Comparison of ENCODE assay signal across 18 mouse cellular contexts in genomic region chr15:101938600-101939308, GRCm38 (mm10). TPM values are rescaled to one million over a fixed set of nuclear protein-coding genes. Genes with fewer than 3 reads are reported as not detected.
DNase-seq lines count a peak whose midpoint lies in the region; ATAC-seq lines count a peak whose summit lies in the region.
"Had no signal": no experiment of that assay in that cellular context is flagged by ENCODE, and none has a peak within 500 bp of the region (broad histone marks: within the 10 kb centered on the region; RNA-seq: fewer than 3 reads in every experiment).

No protein-coding gene starts in this region.

- no peaks in the 10 kb centered on the region for H3K36me3 ChIP-seq in kidney, embryonic 15.5 days
- no peaks in the 10 kb centered on the region for H3K36me3 ChIP-seq in hindbrain, embryonic 16.5 days (ENCODE audit: control insufficient read depth, insufficient read depth, low read length)
- H3K36me3 ChIP-seq in liver, embryonic 11.5 days (ENCODE audit: control insufficient read depth, insufficient read depth, low read length) = no peaks in the 10 kb centered on the region
- H3K36me3 ChIP-seq: embryonic facial prominence, embryonic 12.5 days; heart, embryonic 13.5 days; liver, embryonic 15.5 days; midbrain, embryonic 10.5 days; neural tube, embryonic 15.5 days had no signal

- H3K4me1 ChIP-seq in kidney, embryonic 15.5 days = peaks cover 26% of the 10 kb centered on the region
- no peaks in the 10 kb centered on the region for H3K4me1 ChIP-seq in hindbrain, embryonic 16.5 days (ENCODE audit: control insufficient read depth, insufficient read depth, low read depth, low read length)
- H3K4me1 ChIP-seq in liver, embryonic 11.5 days (replicated peaks; ENCODE audit: control insufficient read depth, insufficient read depth, low read length) = no peaks in the 10 kb centered on the region
- H3K4me1 ChIP-seq: liver, embryonic 15.5 days; midbrain, embryonic 10.5 days; neural tube, embryonic 15.5 days had no signal

- no peak overlapping the region for H3K4me3 ChIP-seq in kidney, embryonic 15.5 days (replicated peaks)
- H3K4me3 ChIP-seq in hindbrain, embryonic 16.5 days (ENCODE audit: low read length) = no peak overlapping the region
- H3K4me3 ChIP-seq in liver, embryonic 11.5 days (ENCODE audit: low read depth, low read length) = no peak overlapping the region
- H3K4me3 ChIP-seq: embryonic facial prominence, embryonic 12.5 days; heart, embryonic 13.5 days; liver, embryonic 15.5 days; midbrain, embryonic 10.5 days; neural tube, embryonic 15.5 days had no signal

- no peak overlapping the region for H3K4me2 ChIP-seq in kidney, embryonic 15.5 days
- H3K4me2 ChIP-seq in hindbrain, embryonic 16.5 days (ENCODE audit: low read length) = no peak overlapping the region
- H3K4me2 ChIP-seq in liver, embryonic 11.5 days = no peak overlapping the region
- H3K4me2 ChIP-seq: embryonic facial prominence, embryonic 12.5 days; heart, embryonic 13.5 days; liver, embryonic 15.5 days; neural tube, embryonic 15.5 days had no signal

- no peak overlapping the region for H3K9ac ChIP-seq in kidney, embryonic 15.5 days
- no peak overlapping the region for H3K9ac ChIP-seq in hindbrain, embryonic 16.5 days (ENCODE audit: low read depth, low read length)
- no peak overlapping the region for H3K9ac ChIP-seq in liver, embryonic 11.5 days (ENCODE audit: low read depth, low read length)
- H3K9ac ChIP-seq: embryonic facial prominence, embryonic 12.5 days; heart, embryonic 13.5 days; liver, embryonic 15.5 days; neural tube, embryonic 15.5 days had no signal

- no peak overlapping the region for H3K27ac ChIP-seq in kidney, embryonic 15.5 days
- H3K27ac ChIP-seq in hindbrain, embryonic 16.5 days (ENCODE audit: low read depth, low read length) = no peak overlapping the region
- H3K27ac ChIP-seq in liver, embryonic 11.5 days (ENCODE audit: low read depth, low read length) = no peak overlapping the region
- H3K27ac ChIP-seq: embryonic facial prominence, embryonic 12.5 days; heart, embryonic 13.5 days; liver, embryonic 15.5 days; midbrain, embryonic 10.5 days; neural tube, embryonic 15.5 days had no signal

- ATAC-seq in kidney, embryonic 15.5 days (replicated peaks; ENCODE audit: low FRiP score) = no peak
- no peak for ATAC-seq in hindbrain, embryonic 16.5 days
- ATAC-seq in liver, embryonic 11.5 days (replicated peaks; ENCODE audit: low FRiP score) = no peak
- ATAC-seq: CD4-positive, CD25-positive, alpha-beta regulatory T cell, adult 4 months had no signal

- no peaks in the 10 kb centered on the region for H3K9me3 ChIP-seq in kidney, embryonic 15.5 days (replicated peaks)
- H3K9me3 ChIP-seq in hindbrain, embryonic 16.5 days (ENCODE audit: control insufficient read depth, low read length) = no peaks in the 10 kb centered on the region
- H3K9me3 ChIP-seq in liver, embryonic 11.5 days (ENCODE audit: control insufficient read depth, low read length) = no peaks in the 10 kb centered on the region
- H3K9me3 ChIP-seq: embryonic facial prominence, embryonic 12.5 days; heart, embryonic 13.5 days; liver, embryonic 15.5 days; midbrain, embryonic 10.5 days; neural tube, embryonic 15.5 days had no signal

- WGBS in kidney, embryonic 15.5 days = 70% methylated on average over 9 of the region's 9 CpGs
- 88% methylated on average over 9 of the region's 9 CpGs for WGBS in hindbrain, embryonic 16.5 days
- WGBS in liver, embryonic 11.5 days = 81% methylated on average over 9 of the region's 9 CpGs

- DNase-seq in kidney, postnatal 36 days = peak; percentile 13 to 55
- peak; percentile 71 for DNase-seq in urinary bladder, postnatal 14 days (ENCODE audit: low spot score)
- no peak for DNase-seq in urinary bladder, postnatal 4 days (ENCODE audit: low spot score in 2 of 2)
- DNase-seq in gonadal fat pad, adult 2 months (ENCODE audit: low read depth) = peak; percentile 88
- no peak for DNase-seq in liver, embryonic 11.5 days (ENCODE audit: low spot score)
- DNase-seq: cerebellum, adult 18-20 months; heart, postnatal 4 days had no signal

- H3K27me3 ChIP-seq in kidney, embryonic 15.5 days = no peaks in the 10 kb centered on the region
- no peaks in the 10 kb centered on the region; the same call in 1 of the 2 replicates for H3K27me3 ChIP-seq in hindbrain, embryonic 16.5 days (replicated peaks; ENCODE audit: control insufficient read depth, insufficient read depth, low read length)
- H3K27me3 ChIP-seq in liver, embryonic 11.5 days (replicated peaks; ENCODE audit: control insufficient read depth, insufficient read depth, low read length) = no peaks in the 10 kb centered on the region; the same call in none of the 2 replicates
- H3K27me3 ChIP-seq: embryonic facial prominence, embryonic 12.5 days; neural tube, embryonic 15.5 days had no signal

RNA-seq across cellular contexts. Expression of gene Krt79, which starts 1.4 kb away (rescaled TPM):
- 0.45 and 0.53 TPM in 2 replicates for polyA plus RNA-seq in kidney, embryonic 15.5 days (2015; fragmentation: Nextera tagmentation; extraction: Ambion mirVana)
- 3.8 and 9.8 TPM in 2 replicates for polyA plus RNA-seq in gonadal fat pad, adult 2 months (2012; rRNA removed)
- 0.65 and 0.83 TPM in 2 replicates for polyA plus RNA-seq in hindbrain, embryonic 16.5 days (2015; fragmentation: Nextera tagmentation; extraction: Ambion mirVana)
- 0.08 TPM in 1 of 2 replicates, not detected in the other for polyA plus RNA-seq in liver, embryonic 11.5 days (2014; fragmentation: Nextera tagmentation; extraction: Ambion mirVana)
- polyA plus RNA-seq: CD4-positive, CD25-positive, alpha-beta regulatory T cell, adult 4 months; frontal cortex, adult 2 months; liver, embryonic 15.5 days had no signal

RNA-seq across cellular contexts. Expression of gene Krt4, which starts 14.2 kb away (rescaled TPM):
- 2.4 and 7.5 TPM in 2 replicates for polyA plus RNA-seq in kidney, embryonic 15.5 days (2015; fragmentation: Nextera tagmentation; extraction: Ambion mirVana)
- 0.41 and 2.0 TPM in 2 replicates for polyA plus RNA-seq in gonadal fat pad, adult 2 months (2012; rRNA removed)
- 0.09 TPM in 1 of 2 replicates, not detected in the other for polyA plus RNA-seq in hindbrain, embryonic 16.5 days (2015; fragmentation: Nextera tagmentation; extraction: Ambion mirVana)
- polyA plus RNA-seq in liver, embryonic 11.5 days (2014; fragmentation: Nextera tagmentation; extraction: Ambion mirVana) = not detected in 2 replicates
- polyA plus RNA-seq: CD4-positive, CD25-positive, alpha-beta regulatory T cell, adult 4 months; forebrain, embryonic 11.5 days; frontal cortex, adult 2 months; midbrain, embryonic 10.5 days had no signal

RNA-seq across cellular contexts. Expression of gene Krt78, which starts 15.3 kb away (rescaled TPM):
- 0.04 and 0.15 TPM in 2 replicates for polyA plus RNA-seq in kidney, embryonic 15.5 days (2015; fragmentation: Nextera tagmentation; extraction: Ambion mirVana)
- polyA plus RNA-seq in gonadal fat pad, adult 2 months (2012; rRNA removed) = 0.35 and 0.38 TPM in 2 replicates
- polyA plus RNA-seq in hindbrain, embryonic 16.5 days (2015; fragmentation: Nextera tagmentation; extraction: Ambion mirVana) = 0.08 TPM in 1 of 2 replicates, not detected in the other
- not detected in 2 replicates for polyA plus RNA-seq in liver, embryonic 11.5 days (2014; fragmentation: Nextera tagmentation; extraction: Ambion mirVana)
- polyA plus RNA-seq: CD4-positive, CD25-positive, alpha-beta regulatory T cell, adult 4 months; embryonic facial prominence, embryonic 12.5 days; forebrain, embryonic 11.5 days; frontal cortex, adult 2 months; heart, embryonic 13.5 days; liver, embryonic 15.5 days; midbrain, embryonic 10.5 days had no signal

RNA-seq across cellular contexts. Expression of gene Krt76, which starts 46.0 kb away (rescaled TPM):
- polyA plus RNA-seq in kidney, embryonic 15.5 days (2015; fragmentation: Nextera tagmentation; extraction: Ambion mirVana) = not detected in 2 replicates
- polyA plus RNA-seq in gonadal fat pad, adult 2 months (2012; rRNA removed) = not detected in 2 replicates
- not detected in 2 replicates for polyA plus RNA-seq in hindbrain, embryonic 16.5 days (2015; fragmentation: Nextera tagmentation; extraction: Ambion mirVana)
- not detected in 2 replicates for polyA plus RNA-seq in liver, embryonic 11.5 days (2014; fragmentation: Nextera tagmentation; extraction: Ambion mirVana)
- polyA plus RNA-seq: brain, embryonic 14.5 days; CD4-positive, CD25-positive, alpha-beta regulatory T cell, adult 4 months; embryonic facial prominence, embryonic 12.5 days; forebrain, embryonic 11.5 days; frontal cortex, adult 2 months; heart, embryonic 13.5 days; liver, embryonic 15.5 days; midbrain, embryonic 10.5 days; neural tube, embryonic 15.5 days had no signal

Comparison
In these comparisons a context has a peak if more than half of its experiments do, and no peak if none do; other contexts are left out.
1. DNase-seq: peak in kidney, postnatal 36 days (2 of 2), urinary bladder, postnatal 14 days (single experiment) and gonadal fat pad, adult 2 months (single experiment); none in urinary bladder, postnatal 4 days (0 of 2) and liver, embryonic 11.5 days (single experiment).